Mouse (Mus musculus): ENCODE results near the gene Pnkp.

DNA sequence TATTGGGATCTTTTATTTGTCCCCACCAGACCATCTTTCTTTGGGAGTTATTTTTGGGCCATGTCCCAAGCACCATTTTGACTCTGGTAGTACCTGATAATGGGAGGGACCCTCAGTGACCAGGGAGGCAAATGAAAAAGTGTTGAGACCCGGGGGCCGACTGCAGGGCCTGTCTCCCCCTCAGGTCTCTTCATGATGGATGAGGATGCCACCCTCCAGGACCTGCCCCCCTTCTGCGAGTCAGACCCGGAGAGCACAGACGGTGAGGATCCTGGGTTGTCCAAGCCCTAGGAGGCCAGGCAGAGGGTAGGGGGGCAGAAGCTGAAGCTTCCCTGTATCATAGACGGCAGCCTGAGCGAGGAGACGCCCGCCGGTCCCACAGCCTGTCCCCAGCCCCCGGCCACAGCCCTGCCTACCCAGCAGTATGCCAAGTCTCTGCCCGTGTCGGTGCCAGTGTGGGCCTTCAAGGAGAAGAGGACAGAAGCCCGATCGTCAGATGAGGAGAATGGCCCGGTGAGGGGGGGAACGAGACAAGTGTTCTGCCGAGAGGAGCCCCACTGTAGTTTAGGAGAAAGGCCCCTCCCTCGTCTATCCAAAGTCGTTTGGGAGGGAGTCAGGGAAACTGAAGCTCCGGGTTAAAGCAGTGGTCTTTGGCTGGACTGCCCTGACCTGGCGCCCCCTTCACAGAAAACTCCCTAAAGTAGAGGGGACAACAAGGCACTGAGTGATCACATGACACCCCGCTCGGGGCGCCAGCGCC lies 3.2 kb upstream of the Pnkp start:
- TF ChIP-seq CTCF (IDR thresholded peaks at IDR 0.05; ENCODE audit: extremely low read depth, insufficient read depth, insufficient read length, insufficient replicate concordance) = no peak
- TF ChIP-seq POLR2A (IDR thresholded peaks at IDR 0.05; ENCODE audit: low read depth, low read length) = no peak

All from spleen, adult 2 months (tissue).